Mouse (Mus musculus): Measurements from ENCODE around the gene Zkscan5. TPM values are rescaled to one million over a fixed set of nuclear protein-coding genes. Genes with fewer than 3 reads are reported as not detected.

The Zkscan5 gene
- total and polyA plus RNA-seq, 2 experiments: 4.9 to 7.8 TPM

DNA sequence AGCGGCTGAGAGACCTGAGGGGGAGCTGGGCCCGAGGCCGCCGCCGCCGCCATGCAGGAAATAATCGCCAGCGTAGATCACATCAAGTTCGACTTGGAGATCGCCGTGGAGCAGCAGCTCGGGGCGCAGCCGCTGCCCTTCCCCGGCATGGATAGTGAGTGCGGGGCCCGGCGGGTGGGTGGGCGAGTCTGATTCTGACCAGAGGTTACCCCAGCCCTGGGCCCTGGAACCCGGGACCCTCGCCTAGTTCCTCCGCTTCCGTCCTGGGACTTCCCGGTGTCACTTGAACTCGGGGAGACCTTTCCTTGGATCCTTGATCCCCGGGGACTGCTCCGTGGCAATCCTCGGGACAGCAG, 37.1 kb upstream of the Zkscan5 start:
- peaks cover 7% of the 10 kb centered on the region for H3K4me1 ChIP-seq (ENCODE audit: control insufficient read depth, insufficient read depth, low read length)
- H3K79me2 ChIP-seq (ENCODE audit: control insufficient read depth, insufficient read depth, low read length): peaks cover 17% of the 10 kb centered on the region; the same call in 1 of the 2 replicates
- H3K27ac ChIP-seq (replicated peaks; ENCODE audit: insufficient read depth, low read depth, low read length): peak overlapping the region; percentile 20
- DNase-seq (ENCODE audit: extremely low read depth, low read depth, low spot score): no peak
- H3K9ac ChIP-seq (ENCODE audit: low read depth, low read length): peak overlapping the region; percentile 83
- 0% methylated on average over 28 of the region's 28 CpGs for WGBS
- TF ChIP-seq CTCF (IDR thresholded peaks at IDR 0.05; ENCODE audit: low read depth, low read length): no peak
- no peak for TF ChIP-seq POLR2A (IDR thresholded peaks at IDR 0.05; ENCODE audit: extremely low read depth, insufficient read depth, low read length)
- no peaks in the 10 kb centered on the region; the same call in 1 of the 2 replicates for H3K36me3 ChIP-seq (ENCODE audit: control insufficient read depth, insufficient read depth, low read length)
- H3K27me3 ChIP-seq (ENCODE audit: control insufficient read depth, insufficient read depth, low read length): no peaks in the 10 kb centered on the region
- H3K4me3 ChIP-seq (ENCODE audit: insufficient read depth, low read depth, low read length): peak overlapping the region; percentile 74

DNA sequence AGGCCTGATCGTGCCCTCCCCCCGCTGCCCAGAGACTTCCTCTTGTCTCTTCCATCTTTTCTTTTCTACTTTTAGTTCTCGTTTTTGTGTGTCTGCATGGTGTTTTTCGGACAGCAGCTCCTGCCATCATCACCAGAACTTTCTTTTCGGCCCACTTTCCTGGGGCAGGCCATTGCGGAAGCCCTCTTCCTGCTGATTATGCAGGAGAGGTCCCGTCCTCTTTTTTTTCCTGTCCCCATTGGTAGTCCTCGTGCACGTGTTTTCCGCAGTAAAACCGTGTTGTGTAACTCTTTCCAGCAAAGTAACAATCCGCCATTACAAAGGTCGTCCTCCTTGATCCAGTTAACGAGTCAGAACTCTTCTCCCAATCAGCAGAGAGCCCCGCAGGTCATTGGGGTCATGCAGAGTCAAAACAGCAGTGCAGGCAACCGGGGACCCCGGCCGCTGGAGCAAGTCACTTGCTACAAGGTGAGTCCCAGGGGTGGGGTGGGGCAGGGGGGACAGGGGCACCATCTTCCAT, 25.8 kb upstream of the Zkscan5 start:
- Histone ChIP-seq H3K9ac (ENCODE audit: low read depth, low read length) (peak overlapping the region; percentile 41; the same call in 1 of the 2 replicates), H3K4me3 (ENCODE audit: insufficient read depth, low read depth, low read length) (peak overlapping the region; percentile 59), H3K4me1 (ENCODE audit: control insufficient read depth, insufficient read depth, low read length) (no peaks in the 10 kb centered on the region), H3K27me3 (ENCODE audit: control insufficient read depth, insufficient read depth, low read length) (no peaks in the 10 kb centered on the region), H3K27ac (replicated peaks; ENCODE audit: insufficient read depth, low read depth, low read length) (peak overlapping the region; percentile 57), H3K79me2 (ENCODE audit: control insufficient read depth, insufficient read depth, low read length) (no peaks in the 10 kb centered on the region), H3K36me3 (ENCODE audit: control insufficient read depth, insufficient read depth, low read length) (peaks cover 24% of the 10 kb centered on the region; the same call in 1 of the 2 replicates)
- TF ChIP-seq CTCF (IDR thresholded peaks at IDR 0.05; ENCODE audit: low read depth, low read length) (no peak), POLR2A (IDR thresholded peaks at IDR 0.05; ENCODE audit: extremely low read depth, insufficient read depth, low read length) (no peak)
- 40% methylated on average over 18 of the region's 18 CpGs for WGBS
- DNase-seq (ENCODE audit: extremely low read depth, low read depth, low spot score): peak; percentile 82

- Histone ChIP-seq H3K27me3 (ENCODE audit: control insufficient read depth, insufficient read depth, low read length) (no peaks in the 10 kb centered on the region), H3K79me2 (ENCODE audit: control insufficient read depth, insufficient read depth, low read length) (peaks cover 16% of the 10 kb centered on the region; the same call in 1 of the 2 replicates), H3K36me3 (ENCODE audit: control insufficient read depth, insufficient read depth, low read length) (peaks cover 32% of the 10 kb centered on the region), H3K9ac (ENCODE audit: low read depth, low read length) (no peak overlapping the region), H3K4me1 (ENCODE audit: control insufficient read depth, insufficient read depth, low read length) (peaks cover 20% of the 10 kb centered on the region), H3K27ac (replicated peaks; ENCODE audit: insufficient read depth, low read depth, low read length) (no peak overlapping the region), H3K4me3 (ENCODE audit: insufficient read depth, low read depth, low read length) (no peak overlapping the region)
- DNase-seq (ENCODE audit: extremely low read depth, low read depth, low spot score): no peak
- no peak for TF ChIP-seq CTCF (IDR thresholded peaks at IDR 0.05; ENCODE audit: low read depth, low read length)
- no peak for TF ChIP-seq POLR2A (IDR thresholded peaks at IDR 0.05; ENCODE audit: extremely low read depth, insufficient read depth, low read length)
- 94% methylated on average over 2 of the region's 2 CpGs for WGBS
Observed at GRCm38 (mm10) chr5:145185244-145185643, 19.1 kb upstream of the Zkscan5 start.

- no peak overlapping the region for H3K9ac ChIP-seq (ENCODE audit: low read depth, low read length)
- 92% methylated on average over 6 of the region's 6 CpGs for WGBS
- no peak for TF ChIP-seq CTCF (IDR thresholded peaks at IDR 0.05; ENCODE audit: low read depth, low read length)
- TF ChIP-seq POLR2A (IDR thresholded peaks at IDR 0.05; ENCODE audit: extremely low read depth, insufficient read depth, low read length): no peak
- no peak for DNase-seq (ENCODE audit: extremely low read depth, low read depth, low spot score)
- no peak overlapping the region for H3K4me3 ChIP-seq (ENCODE audit: insufficient read depth, low read depth, low read length)
- H3K27ac ChIP-seq (replicated peaks; ENCODE audit: insufficient read depth, low read depth, low read length): no peak overlapping the region
- H3K4me1 ChIP-seq (ENCODE audit: control insufficient read depth, insufficient read depth, low read length): peaks cover 26% of the 10 kb centered on the region
- H3K36me3 ChIP-seq (ENCODE audit: control insufficient read depth, insufficient read depth, low read length): peaks cover 12% of the 10 kb centered on the region
- peaks cover 26% of the 10 kb centered on the region; the same call in 1 of the 2 replicates for H3K79me2 ChIP-seq (ENCODE audit: control insufficient read depth, insufficient read depth, low read length)
- no peaks in the 10 kb centered on the region for H3K27me3 ChIP-seq (ENCODE audit: control insufficient read depth, insufficient read depth, low read length)
Observed at GRCm38 (mm10) chr5:145189416-145189815, 14.9 kb upstream of the Zkscan5 start.

DNA sequence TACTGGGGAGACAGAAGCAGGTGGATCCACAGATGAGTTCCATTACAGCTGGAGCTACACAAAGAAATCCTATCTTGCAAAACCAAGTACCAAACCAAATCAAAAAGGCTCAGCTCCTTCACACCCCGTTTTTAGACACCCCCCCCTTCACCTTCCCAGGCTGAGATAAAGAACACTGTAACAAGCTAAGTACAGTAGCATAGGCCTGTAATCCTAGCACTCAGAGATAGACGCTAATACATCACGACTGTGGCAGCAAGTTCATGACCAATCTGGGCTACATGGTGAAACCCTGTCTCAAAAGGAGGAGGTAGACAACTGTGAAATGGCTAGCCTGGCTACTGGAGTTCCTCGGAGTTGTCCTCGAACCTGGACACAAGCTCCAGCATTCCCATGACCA, 14.0 kb upstream of the Zkscan5 start:
- 9% methylated on average over 5 of the region's 5 CpGs for WGBS

More for the DNA sequence above, 14.0 kb upstream of the Zkscan5 start:
- H3K4me1 ChIP-seq (ENCODE audit: control insufficient read depth, insufficient read depth, low read length): peaks cover 26% of the 10 kb centered on the region
- peaks cover 19% of the 10 kb centered on the region for H3K36me3 ChIP-seq (ENCODE audit: control insufficient read depth, insufficient read depth, low read length)
- peak overlapping the region; percentile 94 for H3K27ac ChIP-seq (replicated peaks; ENCODE audit: insufficient read depth, low read depth, low read length)
- TF ChIP-seq POLR2A (IDR thresholded peaks at IDR 0.05; ENCODE audit: extremely low read depth, insufficient read depth, low read length) (no peak), CTCF (IDR thresholded peaks at IDR 0.05; ENCODE audit: low read depth, low read length) (no peak)
- H3K79me2 ChIP-seq (ENCODE audit: control insufficient read depth, insufficient read depth, low read length): peaks cover 26% of the 10 kb centered on the region; the same call in 1 of the 2 replicates
- H3K4me3 ChIP-seq (ENCODE audit: insufficient read depth, low read depth, low read length): peak overlapping the region; percentile 72
- DNase-seq (ENCODE audit: extremely low read depth, low read depth, low spot score): no peak
- H3K9ac ChIP-seq (ENCODE audit: low read depth, low read length): peak overlapping the region; percentile 80
- H3K27me3 ChIP-seq (ENCODE audit: control insufficient read depth, insufficient read depth, low read length): no peaks in the 10 kb centered on the region
